Mouse (Mus musculus): ENCODE data around the gene Igf2. TPM values are rescaled to one million over a fixed set of nuclear protein-coding genes. Genes with fewer than 3 reads are reported as not detected.

Igf2 gene
- polyA plus RNA-seq, 1 experiment from 2014 or later = 452 TPM

- no peaks in the 10 kb centered on the region for H3K4me1 ChIP-seq (ENCODE audit: insufficient read depth)
- ATAC-seq (ENCODE audit: insufficient read depth) (peak; percentile 29; the same call in 1 of the 2 replicates), DNase-seq (no peak)
- H3K27ac ChIP-seq (ENCODE audit: low read depth) = no peak overlapping the region
- H3K9me3 ChIP-seq (ENCODE audit: low read depth, low read length) = peaks cover 5% of the 10 kb centered on the region; the same call in 1 of the 2 replicates
- 13% methylated on average over 9 of the region's 9 CpGs for WGBS
- H3K4me2 ChIP-seq = peak overlapping the region; percentile 73
- H3K36me3 ChIP-seq (ENCODE audit: insufficient read depth) = 0 out of 2 replicates have a peak, but pooled peaks cover 6% of the 10 kb centered on the region
- TF ChIP-seq CTCF (IDR thresholded peaks at IDR 0.05; ENCODE audit: low read depth) = no peak
- H3K27me3 ChIP-seq (ENCODE audit: insufficient read depth, low read length) = peaks cover 66% of the 10 kb centered on the region
- peak overlapping the region; percentile 40 for H3K4me3 ChIP-seq (ENCODE audit: low read depth, low read length)
- H3K9ac ChIP-seq = no peak overlapping the region
Observed at GRCm38 (mm10) chr7:142664465-142665029, 2.1 kb downstream of the Igf2 start.

- peak; percentile 64 for DNase-seq
- no peaks in the 10 kb centered on the region for H3K4me1 ChIP-seq (ENCODE audit: insufficient read depth)
- 0 out of 2 replicates have a peak, but pooled peaks cover 6% of the 10 kb centered on the region for H3K36me3 ChIP-seq (ENCODE audit: insufficient read depth)
- peak overlapping the region; percentile 40 for H3K4me3 ChIP-seq (ENCODE audit: low read depth, low read length)
- peak overlapping the region; percentile 57 for H3K9ac ChIP-seq
- 1% methylated on average over 53 of the region's 53 CpGs for WGBS
- TF ChIP-seq CTCF (IDR thresholded peaks at IDR 0.05; ENCODE audit: low read depth) = no peak
- H3K9me3 ChIP-seq (ENCODE audit: low read depth, low read length) = no peaks in the 10 kb centered on the region
- peaks cover 71% of the 10 kb centered on the region for H3K27me3 ChIP-seq (ENCODE audit: insufficient read depth, low read length)
- 0 out of 2 replicates have a peak overlapping the region, but pooled peaks have one; percentile 6 for H3K27ac ChIP-seq (ENCODE audit: low read depth)
- no peak for ATAC-seq (ENCODE audit: insufficient read depth)
- H3K4me2 ChIP-seq = peak overlapping the region; percentile 73
Observed at GRCm38 (mm10) chr7:142663931-142664421, 2.6 kb downstream of the Igf2 start.

- no peak overlapping the region; the same call in 1 of the 2 replicates for H3K9ac ChIP-seq
- H3K36me3 ChIP-seq (ENCODE audit: insufficient read depth) = 0 out of 2 replicates have a peak, but pooled peaks cover 4% of the 10 kb centered on the region
- no peaks in the 10 kb centered on the region for H3K4me1 ChIP-seq (ENCODE audit: insufficient read depth)
- H3K27ac ChIP-seq (ENCODE audit: low read depth) = no peak overlapping the region
- H3K4me2 ChIP-seq = peak overlapping the region; percentile 73
- DNase-seq = no peak
- peak overlapping the region; percentile 40 for H3K4me3 ChIP-seq (ENCODE audit: low read depth, low read length)
- no peak for ATAC-seq (ENCODE audit: insufficient read depth)
- peaks cover 80% of the 10 kb centered on the region for H3K27me3 ChIP-seq (ENCODE audit: insufficient read depth, low read length)
- no peak for TF ChIP-seq CTCF (IDR thresholded peaks at IDR 0.05; ENCODE audit: low read depth)
- no peaks in the 10 kb centered on the region for H3K9me3 ChIP-seq (ENCODE audit: low read depth, low read length)
- 42% methylated on average over 5 of the region's 5 CpGs for WGBS
Observed at GRCm38 (mm10) chr7:142663151-142663550, 3.5 kb downstream of the Igf2 start.

- DNase-seq = no peak
- Histone ChIP-seq H3K36me3 (ENCODE audit: insufficient read depth) (no peaks in the 10 kb centered on the region), H3K9me3 (ENCODE audit: low read depth, low read length) (no peaks in the 10 kb centered on the region), H3K4me3 (ENCODE audit: low read depth, low read length) (peak overlapping the region; percentile 60), H3K27me3 (ENCODE audit: insufficient read depth, low read length) (peaks cover 92% of the 10 kb centered on the region), H3K9ac (peak overlapping the region; percentile 83), H3K27ac (ENCODE audit: low read depth) (no peak overlapping the region), H3K4me1 (ENCODE audit: insufficient read depth) (no peaks in the 10 kb centered on the region), H3K4me2 (peak overlapping the region; percentile 73)
- no peak for TF ChIP-seq CTCF (IDR thresholded peaks at IDR 0.05; ENCODE audit: low read depth)
- ATAC-seq (ENCODE audit: insufficient read depth) = no peak
Observed at GRCm38 (mm10) chr7:142661811-142662210, 4.8 kb downstream of the Igf2 start.

GRCm38 (mm10) chr7:142661046-142661445 is 5.6 kb downstream of the Igf2 start:
- Histone ChIP-seq H3K9ac (peak overlapping the region; percentile 83), H3K4me1 (ENCODE audit: insufficient read depth) (no peaks in the 10 kb centered on the region), H3K4me3 (ENCODE audit: low read depth, low read length) (peak overlapping the region; percentile 60), H3K9me3 (ENCODE audit: low read depth, low read length) (no peaks in the 10 kb centered on the region), H3K36me3 (ENCODE audit: insufficient read depth) (0 out of 2 replicates have a peak, but pooled peaks cover 4% of the 10 kb centered on the region), H3K27ac (ENCODE audit: low read depth) (peak overlapping the region; percentile 92), H3K4me2 (peak overlapping the region; percentile 73), H3K27me3 (ENCODE audit: insufficient read depth, low read length) (peaks cover 94% of the 10 kb centered on the region)
- ATAC-seq (ENCODE audit: insufficient read depth) (no peak), DNase-seq (peak; percentile 55)
- no peak for TF ChIP-seq CTCF (IDR thresholded peaks at IDR 0.05; ENCODE audit: low read depth)
- 3% methylated on average over 25 of the region's 25 CpGs for WGBS

- Histone ChIP-seq H3K27ac (ENCODE audit: low read depth) (peak overlapping the region; percentile 92), H3K9ac (peak overlapping the region; percentile 83), H3K4me2 (peak overlapping the region; percentile 73), H3K36me3 (ENCODE audit: insufficient read depth) (peaks cover 4% of the 10 kb centered on the region; the same call in 1 of the 2 replicates), H3K4me3 (ENCODE audit: low read depth, low read length) (peak overlapping the region; percentile 60), H3K27me3 (ENCODE audit: insufficient read depth, low read length) (peaks cover 92% of the 10 kb centered on the region), H3K4me1 (ENCODE audit: insufficient read depth) (no peaks in the 10 kb centered on the region), H3K9me3 (ENCODE audit: low read depth, low read length) (no peaks in the 10 kb centered on the region)
- TF ChIP-seq CTCF (IDR thresholded peaks at IDR 0.05; ENCODE audit: low read depth) = no peak
- no peak for ATAC-seq (ENCODE audit: insufficient read depth)
- DNase-seq = peak; percentile 73
- 0% methylated on average over 29 of the region's 29 CpGs for WGBS
Observed at GRCm38 (mm10) chr7:142660651-142660945, 6.0 kb downstream of the Igf2 start.

GRCm38 (mm10) chr7:142659767-142660650 is 6.6 kb downstream of the Igf2 start:
- H3K4me1 ChIP-seq (ENCODE audit: insufficient read depth) = no peaks in the 10 kb centered on the region
- no peak for TF ChIP-seq CTCF (IDR thresholded peaks at IDR 0.05; ENCODE audit: low read depth)
- H3K9ac ChIP-seq = peak overlapping the region; percentile 83
- 2% methylated on average over 41 of the region's 43 CpGs for WGBS
- H3K4me3 ChIP-seq (ENCODE audit: low read depth, low read length) = peak overlapping the region; percentile 60
- peak overlapping the region; percentile 92 for H3K27ac ChIP-seq (ENCODE audit: low read depth)
- H3K36me3 ChIP-seq (ENCODE audit: insufficient read depth) = peaks cover 10% of the 10 kb centered on the region; the same call in 1 of the 2 replicates
- H3K9me3 ChIP-seq (ENCODE audit: low read depth, low read length) = no peaks in the 10 kb centered on the region
- ATAC-seq (ENCODE audit: insufficient read depth) (no peak), DNase-seq (peak; percentile 50)
- peaks cover 91% of the 10 kb centered on the region for H3K27me3 ChIP-seq (ENCODE audit: insufficient read depth, low read length)
- H3K4me2 ChIP-seq = peak overlapping the region; percentile 73
